Mouse (Mus musculus): ENCODE measurements around the gene Ttc39d.
"Not testable (repeated sequence)": the region's sequence is repeated elsewhere in the genome, so short reads cannot be mapped to it uniquely, and the experiment has no call there.

The Ttc39d gene

DNA sequence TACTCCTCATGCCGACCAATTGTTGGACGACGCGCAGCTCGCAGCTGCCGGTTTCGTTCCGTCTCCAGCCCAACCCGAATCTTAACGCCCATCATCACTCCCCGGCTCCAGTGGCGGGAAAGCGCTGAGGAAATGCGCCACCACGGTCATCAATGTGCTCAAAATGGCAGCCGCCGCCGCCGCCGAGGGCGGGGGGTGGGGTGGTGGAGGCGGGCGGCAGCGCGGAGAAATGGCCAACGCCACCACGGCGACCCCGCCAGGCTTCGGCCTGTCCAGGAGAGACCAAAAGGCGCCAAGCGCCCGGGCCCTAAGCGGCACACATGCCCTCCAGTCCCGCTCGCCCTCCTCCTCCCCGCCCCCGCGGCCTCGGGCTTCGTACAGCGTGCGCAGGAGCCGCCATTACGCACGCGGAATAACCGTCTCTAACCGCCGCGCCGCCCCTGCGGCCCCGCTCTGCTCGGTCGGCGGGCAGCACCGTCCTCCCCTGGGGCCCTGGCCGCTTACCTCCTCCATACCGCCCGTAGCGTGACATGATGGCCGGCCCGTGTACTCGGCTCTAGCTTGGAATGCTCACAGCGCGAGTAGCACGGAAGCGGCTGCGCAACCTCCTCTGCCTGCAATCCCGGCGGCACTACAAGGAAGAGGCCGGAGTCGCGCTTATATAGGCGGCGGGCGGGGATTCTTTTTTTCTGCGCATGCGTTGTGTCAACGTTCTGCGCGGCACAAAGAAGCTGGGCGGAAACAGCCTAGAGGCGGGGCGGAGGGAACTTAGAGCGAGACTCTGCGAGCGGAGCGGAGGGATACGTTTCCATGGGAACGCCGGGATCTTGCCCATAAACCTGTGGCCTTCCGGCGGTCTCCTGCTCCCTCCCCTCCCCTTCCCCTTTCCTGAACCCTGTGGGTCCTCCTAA lies at the start of gene Ttc39d, which contains the start of gene Srsf7:
Ttc39d (plus strand) TSS at position 790 of the 911 bp plus-strand sequence.
Srsf7 (minus strand) TSS at position 637 of the 911 bp plus-strand sequence.
- peak; percentile 99 for DNase-seq (ENCODE audit: low spot score)

GRCm38 (mm10) chr17:80157489-80157888 lies 49.8 kb upstream of the Ttc39d start:
- no peak for DNase-seq (ENCODE audit: low spot score)

DNA sequence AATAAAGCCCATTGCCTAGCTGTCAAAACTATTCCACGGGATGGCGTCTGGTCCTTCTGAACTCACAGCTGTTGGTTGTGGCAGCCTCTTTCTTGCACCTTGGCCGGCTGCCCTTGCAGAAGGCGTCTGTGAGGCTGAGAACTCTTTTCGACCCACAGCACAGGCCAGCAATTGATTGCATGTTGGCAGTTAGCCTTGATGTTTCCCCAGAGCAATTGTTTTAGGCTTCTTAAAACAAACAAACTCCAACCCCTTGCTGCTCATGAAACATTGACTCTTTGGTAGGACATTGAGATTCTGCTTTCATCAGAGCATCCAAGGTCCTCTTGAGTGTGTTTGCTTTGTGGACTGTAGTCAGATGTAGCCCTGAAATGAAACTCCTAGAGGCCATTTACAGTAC lies 46.8 kb upstream of the Ttc39d start:
- peak; percentile 32 for DNase-seq (ENCODE audit: low spot score)

DNA sequence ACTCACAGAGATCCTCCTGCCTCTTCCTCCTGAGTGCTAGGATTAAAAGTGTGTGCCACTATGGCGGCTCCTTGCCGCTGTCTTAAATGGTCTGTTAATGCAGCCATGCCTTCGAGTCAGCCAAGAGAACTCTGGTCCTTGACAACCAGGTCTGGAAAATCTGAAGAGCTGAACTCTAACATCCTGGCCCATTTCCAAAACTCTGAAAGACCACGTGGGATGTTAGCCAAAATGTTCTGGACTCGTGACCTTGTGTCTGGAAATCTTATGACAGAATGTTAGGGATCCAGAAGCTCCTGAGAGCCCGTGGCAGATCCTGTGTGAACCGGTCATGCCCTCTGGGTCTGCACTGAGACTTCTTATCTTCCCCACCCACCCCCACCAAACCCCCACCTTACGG lies 43.3 kb upstream of the Ttc39d start:
- no peak for DNase-seq (ENCODE audit: low spot score)

DNA sequence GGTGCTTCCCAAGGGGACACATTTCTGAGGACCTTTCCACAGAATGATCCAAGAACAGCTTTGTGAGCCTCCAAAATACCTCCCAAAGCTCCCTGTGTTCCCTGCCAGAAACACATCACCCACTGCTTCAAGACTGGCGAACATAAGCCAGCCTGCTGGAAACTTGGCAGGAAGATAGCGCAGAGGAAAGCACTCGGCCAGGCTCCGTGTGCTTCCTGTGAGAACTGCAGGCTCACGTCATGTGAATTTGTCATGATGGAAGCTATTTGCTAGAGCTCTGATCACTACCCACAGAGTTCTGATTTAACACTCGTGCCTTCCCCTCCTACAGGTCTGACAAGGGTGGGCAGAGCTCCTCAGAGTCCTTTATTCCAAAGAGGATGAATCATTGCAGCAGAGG lies 41.5 kb upstream of the Ttc39d start:
- DNase-seq (ENCODE audit: low spot score), result no peak

- no peak for DNase-seq (ENCODE audit: low spot score)
Observed at GRCm38 (mm10) chr17:80166346-80166745, 40.9 kb upstream of the Ttc39d start.

- DNase-seq (ENCODE audit: low spot score), result no peak
Observed at GRCm38 (mm10) chr17:80167436-80167835, 39.8 kb upstream of the Ttc39d start.

GRCm38 (mm10) chr17:80167851-80168251 lies 39.4 kb upstream of the Ttc39d start:
- DNase-seq (ENCODE audit: low spot score), result no peak

DNA sequence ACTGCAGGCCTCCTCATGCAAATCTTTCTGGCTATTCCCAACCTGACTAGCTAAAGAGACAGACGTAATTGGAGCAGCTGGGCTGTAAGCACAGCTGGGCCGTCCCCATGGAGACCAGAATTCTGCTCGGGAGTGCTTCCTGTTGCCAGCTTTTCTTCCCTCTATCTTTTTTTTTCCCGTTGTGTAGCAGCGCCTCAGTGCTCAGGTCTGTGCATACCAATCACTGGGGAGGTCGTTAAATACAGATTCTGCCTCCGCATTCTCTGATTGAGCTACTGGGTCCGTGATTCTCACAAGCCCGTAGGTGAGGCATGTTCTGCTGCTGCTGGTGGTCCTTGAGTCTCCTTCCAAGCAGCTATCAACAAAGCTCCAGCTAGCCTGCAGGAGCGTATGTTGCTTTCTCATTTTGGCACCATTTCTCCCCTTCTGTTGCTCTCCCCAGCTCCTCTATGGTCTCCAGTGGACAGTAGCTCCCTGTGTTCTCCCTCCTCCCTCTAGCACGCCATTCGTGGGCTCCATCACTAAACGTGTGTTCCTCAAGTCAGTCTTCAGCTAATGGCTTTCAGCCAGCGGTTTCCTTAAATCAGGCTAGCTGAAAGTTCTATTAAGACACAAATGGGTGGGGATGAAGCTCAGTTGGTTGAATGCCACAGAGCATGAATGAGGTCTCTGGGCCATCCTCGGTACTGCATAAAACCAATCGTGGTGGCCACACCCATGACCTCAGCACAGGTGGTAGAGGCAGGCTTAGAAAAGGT lies 38.7 kb upstream of the Ttc39d start:
- no peak for DNase-seq (ENCODE audit: low spot score)

DNA sequence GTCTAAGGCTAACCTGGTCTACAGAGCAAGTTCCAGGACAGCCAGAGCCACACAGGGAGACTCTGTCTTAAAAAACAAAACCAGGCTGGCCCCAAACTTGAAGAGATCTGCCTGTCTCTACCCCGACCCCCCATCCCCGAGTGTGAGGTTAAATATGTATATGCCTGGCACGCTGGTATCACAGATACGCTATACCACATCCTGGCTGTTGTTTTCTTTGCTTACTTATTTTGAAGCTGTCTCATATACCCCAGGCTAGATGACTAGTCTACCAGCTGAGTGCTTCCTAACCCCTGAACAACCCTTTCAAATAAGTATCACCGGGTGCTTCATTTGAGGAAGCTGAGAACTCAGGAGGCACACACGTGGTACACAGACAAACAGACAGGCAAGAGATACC lies 37.5 kb upstream of the Ttc39d start:
- DNase-seq (ENCODE audit: low spot score), result no peak

DNA sequence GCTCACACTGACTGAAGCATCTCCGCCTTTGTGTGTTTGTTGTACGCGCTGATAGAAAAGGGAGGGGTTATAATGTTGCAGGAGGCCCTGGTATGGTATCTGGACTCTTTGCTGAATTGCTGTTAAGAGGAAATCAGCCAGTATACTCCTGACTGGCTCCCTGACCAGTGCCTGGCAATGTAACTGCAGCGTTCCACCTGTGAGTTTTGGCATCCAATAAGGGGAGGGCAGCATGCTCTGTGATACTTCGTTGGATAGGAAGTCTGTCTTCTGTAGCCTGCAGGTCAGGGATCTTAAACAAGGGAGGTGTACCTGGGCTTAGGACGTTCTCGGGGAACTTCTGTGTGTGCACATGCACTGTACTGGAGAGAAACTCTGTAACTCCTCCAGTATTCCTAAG lies 36.3 kb upstream of the Ttc39d start:
- no peak for DNase-seq (ENCODE audit: low spot score)

DNA sequence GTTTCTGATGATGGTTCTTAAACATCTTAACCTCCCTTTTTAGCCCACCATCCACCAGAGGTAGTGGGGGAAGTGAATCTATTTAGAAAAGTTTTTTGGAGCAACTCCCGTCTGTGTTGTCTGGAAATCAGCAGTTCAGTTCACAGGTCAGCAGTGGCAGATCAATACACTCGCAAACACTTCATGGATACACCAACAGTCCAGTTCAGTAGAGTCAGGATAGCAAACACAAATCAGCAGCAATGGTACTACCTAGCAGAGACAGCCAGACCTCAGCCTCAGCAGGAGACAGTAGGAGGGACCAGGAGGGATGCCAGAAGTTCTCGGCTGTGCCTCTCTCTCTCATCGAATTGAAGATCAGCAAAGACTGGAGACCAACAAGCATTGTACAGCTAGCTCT lies 35.3 kb upstream of the Ttc39d start:
- DNase-seq (ENCODE audit: low spot score), result no peak

- no peak for DNase-seq (ENCODE audit: low spot score)
Observed at GRCm38 (mm10) chr17:80172761-80173160, 34.5 kb upstream of the Ttc39d start.

- DNase-seq (ENCODE audit: low spot score), result no peak
Observed at GRCm38 (mm10) chr17:80173708-80174107, 33.6 kb upstream of the Ttc39d start.

GRCm38 (mm10) chr17:80174146-80174545 lies 33.1 kb upstream of the Ttc39d start:
- no peak for DNase-seq (ENCODE audit: low spot score)

- DNase-seq (ENCODE audit: low spot score), result no peak
Observed at GRCm38 (mm10) chr17:80174699-80175385, 32.4 kb upstream of the Ttc39d start.

DNA sequence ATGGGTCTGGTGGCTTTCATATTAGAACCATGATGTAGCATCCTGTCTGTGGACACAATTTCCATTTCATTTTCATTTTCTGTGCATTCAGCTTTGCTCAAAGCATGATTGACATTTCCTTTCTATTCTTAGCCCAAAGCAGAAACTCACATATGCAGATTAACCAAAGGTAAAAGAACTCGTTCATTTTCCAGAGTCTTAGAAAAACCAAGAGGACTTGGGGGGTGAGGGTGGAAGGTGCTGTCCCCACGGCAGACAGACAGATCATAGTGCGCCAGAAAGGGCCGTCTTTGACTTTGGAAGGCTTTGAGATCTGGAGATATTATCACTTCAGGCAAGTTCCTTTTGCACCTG lies 31.9 kb upstream of the Ttc39d start:
- DNase-seq (ENCODE audit: low spot score), result no peak

DNA sequence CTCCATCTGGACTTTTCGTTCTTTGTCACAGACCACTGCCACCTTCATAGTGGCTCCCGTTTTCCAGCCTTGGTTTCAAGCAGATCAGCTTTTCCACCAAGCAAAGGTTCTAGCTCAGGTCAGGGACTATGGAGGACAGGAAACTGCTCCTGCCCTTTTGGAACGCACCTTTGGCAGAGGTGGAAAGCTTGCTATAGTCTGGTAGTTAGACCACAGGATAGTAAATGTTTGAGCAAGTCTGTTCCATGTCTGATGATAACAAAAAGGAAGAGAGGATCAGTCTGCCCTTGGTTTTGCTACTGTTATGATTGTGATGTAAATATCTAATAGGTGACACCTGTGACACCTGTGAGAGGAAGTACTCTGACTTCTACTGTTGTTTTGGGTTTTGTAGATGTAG lies 31.3 kb upstream of the Ttc39d start:
- no peak for DNase-seq (ENCODE audit: low spot score)

GRCm38 (mm10) chr17:80178846-80179245 lies 28.4 kb upstream of the Ttc39d start:
- not testable (repeated sequence) for DNase-seq (ENCODE audit: low spot score)

DNA sequence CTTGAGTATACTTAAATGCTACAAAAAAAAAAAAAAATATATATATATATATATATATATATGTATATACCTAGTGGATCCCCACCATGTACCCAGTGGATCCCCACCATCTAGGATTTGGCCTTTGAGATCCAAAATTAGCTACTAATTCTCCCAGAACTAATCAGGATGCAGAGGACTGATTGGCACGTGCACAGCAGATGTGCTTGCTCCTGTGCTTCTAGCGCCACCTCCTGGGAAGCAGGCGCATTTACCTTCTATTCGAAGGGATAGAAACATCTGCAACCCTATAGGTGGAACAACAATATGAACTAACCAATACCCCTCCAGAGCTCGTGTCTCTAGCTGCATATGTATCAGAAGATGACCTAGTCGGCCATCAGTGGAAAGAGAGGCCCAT lies 27.3 kb upstream of the Ttc39d start:
- DNase-seq (ENCODE audit: low spot score), result no peak

DNA sequence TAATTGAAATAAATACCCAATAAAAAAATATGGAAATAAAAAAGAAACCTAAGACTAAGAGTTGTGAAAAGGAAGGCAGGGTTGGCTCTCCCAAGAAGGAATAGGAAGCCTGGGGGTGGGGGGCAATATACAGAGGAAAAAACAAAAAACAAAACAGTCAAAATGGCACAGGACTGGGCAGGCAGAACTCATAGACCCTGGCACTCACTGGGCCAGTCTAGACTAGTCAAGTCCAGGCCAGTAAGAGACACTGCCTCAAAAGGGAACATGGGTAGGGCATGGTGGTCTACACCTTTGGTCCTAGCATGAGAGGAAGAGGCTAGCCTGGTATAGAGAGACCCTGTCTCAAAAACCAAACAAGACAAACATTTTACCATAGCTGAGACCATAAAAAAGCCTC lies 26.8 kb upstream of the Ttc39d start:
- no peak for DNase-seq (ENCODE audit: low spot score)

GRCm38 (mm10) chr17:80183615-80184014 lies 23.6 kb upstream of the Ttc39d start:
- no peak for DNase-seq (ENCODE audit: low spot score)

- no peak for DNase-seq (ENCODE audit: low spot score)
Observed at GRCm38 (mm10) chr17:80193075-80193474, 14.2 kb upstream of the Ttc39d start.
